Mouse (Mus musculus) liver, embryonic 14.5 days (tissue): ENCODE measurements around the gene Dip2a.

Source experiments
- CTCF ChIP-seq: IDR thresholded peaks from 2 replicates; pipeline ENCODE4 v1.5.1; 2016; ENCODE audit warnings: antibody characterized with exemption, low read depth, control low read depth
- EP300 ChIP-seq: IDR thresholded peaks from 2 replicates; pipeline ENCODE4 v1.6.1; 2016; ENCODE audit warnings: antibody characterized with exemption, low read depth

- TF ChIP-seq CTCF: no peak
- TF ChIP-seq EP300: no peak
These were observed at the start of gene Dip2a for GRCm38 (mm10) chr10:76344711-76345539.
